Mouse (Mus musculus): ENCODE data around the gene Akap5.

GRCm38 (mm10) chr12:76304199-76304598, 20.5 kb upstream of the Akap5 start:
- TF ChIP-seq POLR2A (IDR thresholded peaks at IDR 0.05; ENCODE audit: borderline replicate concordance, control insufficient read depth, low read depth, low read length) (no peak), CTCF (IDR thresholded peaks at IDR 0.05; ENCODE audit: control insufficient read depth, insufficient read depth, low read length) (no peak)

Measured in bone marrow, adult 2 months (tissue).